Mouse (Mus musculus) cortical plate, adult 2 months (tissue): ENCODE results near the gene Wdr3.

Source experiments
- CTCF ChIP-seq: fragments of 200-500 bp; IDR thresholded peaks from 2 replicates; pipeline ENCODE4 v1.5.1; 2011; ENCODE audit warnings: mild to moderate bottlenecking, control low read depth, low read length; ENCODE audit not compliant: insufficient read depth; ENCODE audit errors: extremely low read depth
- POLR2A ChIP-seq: fragments of 200-500 bp; IDR thresholded peaks from 2 replicates; pipeline ENCODE4 v1.6.1; 2011; ENCODE audit warnings: mild to moderate bottlenecking, low read length, control low read depth; ENCODE audit not compliant: insufficient read depth; ENCODE audit errors: extremely low read depth

DNA sequence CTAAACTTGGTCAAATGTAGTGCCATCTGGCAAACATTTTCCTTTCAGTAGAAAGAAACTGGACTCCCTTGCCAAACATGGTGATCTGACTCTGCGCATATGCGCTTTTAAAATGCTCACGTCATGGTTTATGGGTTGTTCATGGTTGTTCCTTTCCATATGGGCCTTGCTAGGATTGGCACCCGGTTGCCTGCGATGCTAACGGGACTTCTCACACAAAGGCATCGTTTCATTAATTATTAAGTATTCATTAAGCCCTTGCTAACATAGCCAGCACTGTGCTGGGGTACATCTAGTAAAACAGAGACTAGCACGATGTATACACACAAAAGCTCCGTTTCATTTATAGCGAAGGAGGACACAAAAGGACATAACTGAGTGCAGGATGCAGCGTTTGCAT is 27.7 kb upstream of the Wdr3 start:
- TF ChIP-seq CTCF (no peak), POLR2A (no peak)
